Mouse (Mus musculus): ENCODE measurements around the gene Grk6. TPM values are rescaled to one million over a fixed set of nuclear protein-coding genes. Genes with fewer than 3 reads are reported as not detected.

Gene Grk6
- total RNA-seq (2015; ENCODE audit: low replicate concordance) (24.2 and 25.2 TPM in 2 replicates), total RNA-seq (2017; ENCODE audit: low replicate concordance) (33.4 and 38.2 TPM in 2 replicates)

GRCm38 (mm10) chr13:55444937-55445315, at the start of gene Grk6:
Grk6 (plus strand) TSS chr13:55445072.
- ATAC-seq (replicated peaks; ENCODE audit: low FRiP score, poor library complexity, severe bottlenecking): peak; percentile 86

GRCm38 (mm10) chr13:55398088-55398487, 46.8 kb upstream of the Grk6 start, which contains the start of gene Slc34a1:
Slc34a1 (plus strand) TSS chr13:55398187.
- ATAC-seq (replicated peaks; ENCODE audit: low FRiP score, poor library complexity, severe bottlenecking): no peak

GRCm38 (mm10) chr13:55399300-55400038, 45.4 kb upstream of the Grk6 start:
- no peak for ATAC-seq (replicated peaks; ENCODE audit: low FRiP score, poor library complexity, severe bottlenecking)

- no peak for ATAC-seq (replicated peaks; ENCODE audit: low FRiP score, poor library complexity, severe bottlenecking)
These were observed 44.9 kb upstream of the Grk6 start for GRCm38 (mm10) chr13:55400039-55400346.

- no peak for ATAC-seq (replicated peaks; ENCODE audit: low FRiP score, poor library complexity, severe bottlenecking)
These were observed 41.6 kb upstream of the Grk6 start for GRCm38 (mm10) chr13:55403266-55403665.

- no peak for ATAC-seq (replicated peaks; ENCODE audit: low FRiP score, poor library complexity, severe bottlenecking)
These were observed 40.7 kb upstream of the Grk6 start for GRCm38 (mm10) chr13:55403935-55404852.

- peak; percentile 76 for ATAC-seq (replicated peaks; ENCODE audit: low FRiP score, poor library complexity, severe bottlenecking)
These were observed 39.8 kb upstream of the Grk6 start for GRCm38 (mm10) chr13:55404853-55405782.

- ATAC-seq (replicated peaks; ENCODE audit: low FRiP score, poor library complexity, severe bottlenecking): no peak
These were observed 39.0 kb upstream of the Grk6 start for GRCm38 (mm10) chr13:55405783-55406390.

GRCm38 (mm10) chr13:55407341-55407740, 37.5 kb upstream of the Grk6 start:
- ATAC-seq (replicated peaks; ENCODE audit: low FRiP score, poor library complexity, severe bottlenecking): no peak

- ATAC-seq (replicated peaks; ENCODE audit: low FRiP score, poor library complexity, severe bottlenecking): no peak
These were observed 36.2 kb upstream of the Grk6 start for GRCm38 (mm10) chr13:55408546-55409120.

- no peak for ATAC-seq (replicated peaks; ENCODE audit: low FRiP score, poor library complexity, severe bottlenecking)
These were observed 33.0 kb upstream of the Grk6 start for GRCm38 (mm10) chr13:55411826-55412225.

GRCm38 (mm10) chr13:55412643-55413307, 32.1 kb upstream of the Grk6 start:
- ATAC-seq (replicated peaks; ENCODE audit: low FRiP score, poor library complexity, severe bottlenecking): no peak

- ATAC-seq (replicated peaks; ENCODE audit: low FRiP score, poor library complexity, severe bottlenecking): no peak
These were observed 31.5 kb upstream of the Grk6 start for GRCm38 (mm10) chr13:55413333-55413732.

- no peak for ATAC-seq (replicated peaks; ENCODE audit: low FRiP score, poor library complexity, severe bottlenecking)
These were observed 30.0 kb upstream of the Grk6 start, which contains the start of gene Pfn3 for GRCm38 (mm10) chr13:55414743-55415380. Pfn3 (minus strand) TSS chr13:55415232.

GRCm38 (mm10) chr13:55418004-55418403, 26.9 kb upstream of the Grk6 start:
- ATAC-seq (replicated peaks; ENCODE audit: low FRiP score, poor library complexity, severe bottlenecking): peak; percentile 83

- ATAC-seq (replicated peaks; ENCODE audit: low FRiP score, poor library complexity, severe bottlenecking): no peak
These were observed 25.7 kb upstream of the Grk6 start for GRCm38 (mm10) chr13:55419142-55419541.

- ATAC-seq (replicated peaks; ENCODE audit: low FRiP score, poor library complexity, severe bottlenecking): 0 out of 2 replicates have a peak, but pooled peaks have one; percentile 15
These were observed 24.6 kb upstream of the Grk6 start for GRCm38 (mm10) chr13:55420018-55420932.

All from erythroblast, adult 5-6 weeks (primary cell).